Mouse (Mus musculus): ENCODE results near the gene Samd14. TPM values are rescaled to one million over a fixed set of nuclear protein-coding genes. Genes with fewer than 3 reads are reported as not detected.

Samd14 gene
- polyA plus RNA-seq, 1 experiment from 2014 or later = 8.0 TPM

GRCm38 (mm10) chr11:94990102-94990748 lies 19.5 kb upstream of the Samd14 start:
- peak overlapping the region; percentile 73 for H3K4me3 ChIP-seq
- H3K36me3 ChIP-seq = no peaks in the 10 kb centered on the region
- 46% methylated on average over 6 of the region's 6 CpGs for WGBS
- no peaks in the 10 kb centered on the region for H3K9me3 ChIP-seq (replicated peaks)
- H3K27ac ChIP-seq = peak overlapping the region; percentile 92
- H3K4me1 ChIP-seq (replicated peaks) = peaks cover 78% of the 10 kb centered on the region
- H3K27me3 ChIP-seq = no peaks in the 10 kb centered on the region
- ATAC-seq (replicated peaks; ENCODE audit: insufficient number of reproducible peaks, insufficient read depth, low FRiP score, low read depth) = no peak
- H3K4me2 ChIP-seq = peak overlapping the region; percentile 98
- H3K9ac ChIP-seq = peak overlapping the region; percentile 82

GRCm38 (mm10) chr11:94990749-94991577 lies 18.7 kb upstream of the Samd14 start, which contains the start of gene Ppp1r9b:
Ppp1r9b (plus strand) TSS chr11:94991035.
- H3K36me3 ChIP-seq = no peaks in the 10 kb centered on the region
- no peaks in the 10 kb centered on the region for H3K9me3 ChIP-seq (replicated peaks)
- no peaks in the 10 kb centered on the region for H3K27me3 ChIP-seq
- H3K4me1 ChIP-seq (replicated peaks) = peaks cover 82% of the 10 kb centered on the region
- peak; percentile 79 for ATAC-seq (replicated peaks; ENCODE audit: insufficient number of reproducible peaks, insufficient read depth, low FRiP score, low read depth)
- peak within 1 kb of the TSS; percentile 92 for H3K27ac ChIP-seq
- WGBS = under 1% methylated on average over 65 of the region's 69 CpGs
- H3K4me3 ChIP-seq = peak within 1 kb of the TSS; percentile 73
- peak within 1 kb of the TSS; percentile 82 for H3K9ac ChIP-seq
- H3K4me2 ChIP-seq = peak within 1 kb of the TSS; percentile 98

GRCm38 (mm10) chr11:94991641-94992479 lies 17.8 kb upstream of the Samd14 start:
- no peak for ATAC-seq (replicated peaks; ENCODE audit: insufficient number of reproducible peaks, insufficient read depth, low FRiP score, low read depth)
- H3K4me3 ChIP-seq = peak overlapping the region; percentile 73
- H3K27ac ChIP-seq = peak overlapping the region; percentile 92
- under 1% methylated on average over 99 of the region's 99 CpGs for WGBS
- H3K27me3 ChIP-seq = no peaks in the 10 kb centered on the region
- peaks cover 6% of the 10 kb centered on the region; the same call in 1 of the 2 replicates for H3K36me3 ChIP-seq
- H3K4me2 ChIP-seq = peak overlapping the region; percentile 98
- H3K9ac ChIP-seq = peak overlapping the region; percentile 82
- H3K4me1 ChIP-seq (replicated peaks) = peaks cover 87% of the 10 kb centered on the region
- no peaks in the 10 kb centered on the region for H3K9me3 ChIP-seq (replicated peaks)

- WGBS = 1% methylated on average over 20 of the region's 20 CpGs
- Histone ChIP-seq H3K4me1 (replicated peaks) (peaks cover 85% of the 10 kb centered on the region), H3K4me3 (peak overlapping the region; percentile 73), H3K27ac (peak overlapping the region; percentile 92), H3K36me3 (peaks cover 12% of the 10 kb centered on the region; the same call in 1 of the 2 replicates), H3K27me3 (no peaks in the 10 kb centered on the region), H3K9me3 (replicated peaks) (no peaks in the 10 kb centered on the region), H3K4me2 (peak overlapping the region; percentile 98), H3K9ac (peak overlapping the region; percentile 82)
- no peak for ATAC-seq (replicated peaks; ENCODE audit: insufficient number of reproducible peaks, insufficient read depth, low FRiP score, low read depth)
Measured at GRCm38 (mm10) chr11:94992480-94992753, 17.3 kb upstream of the Samd14 start.

- Histone ChIP-seq H3K27me3 (no peaks in the 10 kb centered on the region), H3K27ac (peak overlapping the region; percentile 92), H3K4me3 (peak overlapping the region; percentile 73), H3K36me3 (peaks cover 18% of the 10 kb centered on the region; the same call in 1 of the 2 replicates), H3K9ac (peak overlapping the region; percentile 82), H3K9me3 (replicated peaks) (no peaks in the 10 kb centered on the region), H3K4me1 (replicated peaks) (peaks cover 83% of the 10 kb centered on the region), H3K4me2 (peak overlapping the region; percentile 98)
- no peak; the same call in 1 of the 2 replicates for ATAC-seq (replicated peaks; ENCODE audit: insufficient number of reproducible peaks, insufficient read depth, low FRiP score, low read depth)
- WGBS = 2% methylated on average over 22 of the region's 22 CpGs
Measured at GRCm38 (mm10) chr11:94992754-94993606, 16.7 kb upstream of the Samd14 start.

- 18% methylated on average over 10 of the region's 10 CpGs for WGBS
- Histone ChIP-seq H3K4me1 (replicated peaks) (peaks cover 76% of the 10 kb centered on the region), H3K9me3 (replicated peaks) (no peaks in the 10 kb centered on the region), H3K4me2 (peak overlapping the region; percentile 98), H3K36me3 (peaks cover 29% of the 10 kb centered on the region; the same call in 1 of the 2 replicates), H3K4me3 (peak overlapping the region; percentile 73), H3K27ac (peak overlapping the region; percentile 92), H3K9ac (peak overlapping the region; percentile 82), H3K27me3 (no peaks in the 10 kb centered on the region)
- no peak for ATAC-seq (replicated peaks; ENCODE audit: insufficient number of reproducible peaks, insufficient read depth, low FRiP score, low read depth)
Measured at GRCm38 (mm10) chr11:94994208-94994814, 15.4 kb upstream of the Samd14 start.

- H3K27ac ChIP-seq = no peak overlapping the region
Measured at GRCm38 (mm10) chr11:94994947-94995772, 14.5 kb upstream of the Samd14 start.

GRCm38 (mm10) chr11:94996101-94996500 lies 13.6 kb upstream of the Samd14 start:
- Histone ChIP-seq H3K27me3 (no peaks in the 10 kb centered on the region), H3K4me1 (replicated peaks) (peaks cover 78% of the 10 kb centered on the region), H3K4me3 (no peak overlapping the region), H3K9me3 (replicated peaks) (no peaks in the 10 kb centered on the region), H3K36me3 (peaks cover 42% of the 10 kb centered on the region; the same call in 1 of the 2 replicates), H3K9ac (no peak overlapping the region; the same call in 1 of the 2 replicates), H3K4me2 (peak overlapping the region; percentile 98), H3K27ac (no peak overlapping the region)
- ATAC-seq (replicated peaks; ENCODE audit: insufficient number of reproducible peaks, insufficient read depth, low FRiP score, low read depth) = no peak
- WGBS = 78% methylated on average over 8 of the region's 8 CpGs

More at GRCm38 (mm10) chr11:94994947-94995772, 14.5 kb upstream of the Samd14 start:
- Histone ChIP-seq H3K9ac (peak overlapping the region; percentile 82), H3K4me3 (peak overlapping the region; percentile 73), H3K9me3 (replicated peaks) (no peaks in the 10 kb centered on the region), H3K27me3 (no peaks in the 10 kb centered on the region), H3K4me2 (peak overlapping the region; percentile 98), H3K36me3 (peaks cover 38% of the 10 kb centered on the region; the same call in 1 of the 2 replicates), H3K4me1 (replicated peaks) (peaks cover 74% of the 10 kb centered on the region)
- 80% methylated on average over 11 of the region's 11 CpGs for WGBS
- ATAC-seq (replicated peaks; ENCODE audit: insufficient number of reproducible peaks, insufficient read depth, low FRiP score, low read depth) = no peak

GRCm38 (mm10) chr11:94996984-94997383 lies 12.7 kb upstream of the Samd14 start:
- 90% methylated on average over 6 of the region's 6 CpGs for WGBS
- no peaks in the 10 kb centered on the region for H3K9me3 ChIP-seq (replicated peaks)
- H3K4me1 ChIP-seq (replicated peaks) = peaks cover 79% of the 10 kb centered on the region
- H3K27me3 ChIP-seq = no peaks in the 10 kb centered on the region
- no peak overlapping the region for H3K4me3 ChIP-seq
- peaks cover 49% of the 10 kb centered on the region for H3K36me3 ChIP-seq
- no peak overlapping the region for H3K27ac ChIP-seq
- no peak for ATAC-seq (replicated peaks; ENCODE audit: insufficient number of reproducible peaks, insufficient read depth, low FRiP score, low read depth)
- no peak overlapping the region for H3K4me2 ChIP-seq
- no peak overlapping the region for H3K9ac ChIP-seq
